Mouse (Mus musculus) megakaryocyte, embryonic 14.5 days (primary cell): ENCODE data around the gene Nfya. TPM values are rescaled to one million over a fixed set of nuclear protein-coding genes. Genes with fewer than 3 reads are reported as not detected.

Experiments
- H3K27me3 ChIP-seq: replicated peaks from 2 replicates; pipeline ENCODE3; 2012; ENCODE audit warnings: inconsistent platforms
- H3K36me3 ChIP-seq: replicated peaks from 2 replicates; pipeline ENCODE3; 2012; ENCODE audit warnings: low read length, inconsistent platforms, mixed read lengths
- H3K4me1 ChIP-seq: 2 replicates; pipeline ENCODE4 v1.6.1; 2012; ENCODE audit warnings: inconsistent platforms
- H3K4me3 ChIP-seq: replicated peaks from 2 replicates; pipeline ENCODE3; 2012; ENCODE audit warnings: moderate library complexity, mild to moderate bottlenecking, inconsistent platforms
- H3K9me3 ChIP-seq: 2 replicates; pipeline ENCODE4 v1.6.1; 2012; ENCODE audit warnings: inconsistent platforms
- FLI1 ChIP-seq: IDR thresholded peaks from 2 replicates; pipeline ENCODE4 v1.6.1; 2012; ENCODE audit warnings: low read length, inconsistent platforms, mixed read lengths
- GATA1 ChIP-seq: IDR thresholded peaks from 3 replicates; pipeline ENCODE4 v1.6.1; 2012; ENCODE audit warnings: mixed read lengths, low read length, inconsistent platforms, borderline replicate concordance
- polyA plus RNA-seq: library from polyadenylated mRNA; stranded (reverse); fragments of >175 nt; gene quantifications from 2 replicates; pipeline ENCODE4 v1.2.3, GENCODE M21; 2012; ENCODE audit warnings: low replicate concordance; ENCODE audit not compliant: insufficient read depth

Nfya gene
- polyA plus RNA-seq, 1 experiment = 12.7 TPM

DNA sequence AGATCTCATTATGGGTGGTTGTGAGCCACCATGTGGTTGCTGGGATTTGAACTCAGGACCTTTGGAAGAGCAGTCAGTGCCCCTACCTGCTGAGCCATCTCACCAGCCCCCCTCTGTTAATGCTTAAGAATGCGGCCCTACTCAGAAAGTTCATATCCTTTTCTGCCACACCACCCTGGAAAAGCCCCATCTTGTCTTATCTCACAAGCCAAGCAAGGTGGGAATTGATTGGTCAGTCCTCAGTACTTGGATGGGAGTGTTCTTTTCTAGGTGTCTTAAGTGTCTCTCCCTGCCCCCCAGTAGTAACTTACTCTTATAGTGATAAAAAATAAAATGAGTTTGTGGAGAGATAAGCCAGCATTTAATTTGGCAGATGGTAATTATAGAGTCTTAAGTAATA is 5.0 kb downstream of the Nfya start:
- peaks cover 58% of the 10 kb centered on the region for H3K36me3 ChIP-seq
- H3K9me3 ChIP-seq = no peaks in the 10 kb centered on the region
- no peaks in the 10 kb centered on the region for H3K27me3 ChIP-seq
- no peak for TF ChIP-seq FLI1
- no peak for TF ChIP-seq GATA1
- no peak overlapping the region for H3K4me3 ChIP-seq
- H3K4me1 ChIP-seq = peaks cover 71% of the 10 kb centered on the region

DNA sequence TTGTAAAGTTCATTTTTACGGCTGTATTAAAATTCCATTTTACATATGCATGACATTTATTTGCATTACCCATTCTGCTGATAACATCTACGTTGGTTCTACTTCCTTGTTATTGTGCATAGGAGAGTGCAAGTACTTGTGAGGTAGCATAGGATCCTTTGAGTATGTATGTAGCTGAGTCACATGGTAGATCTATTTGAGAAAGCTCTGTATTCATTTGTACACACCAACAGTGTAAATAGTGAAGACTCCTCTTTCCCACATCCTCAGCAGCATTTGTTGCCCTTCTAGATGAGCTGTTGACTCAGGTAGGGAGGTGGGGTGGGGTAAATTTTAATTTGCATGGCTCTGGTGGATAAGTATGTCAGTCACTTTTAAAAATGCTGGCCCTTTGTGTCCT is 5.9 kb downstream of the Nfya start:
- Histone ChIP-seq H3K27me3 (no peaks in the 10 kb centered on the region), H3K36me3 (peaks cover 67% of the 10 kb centered on the region), H3K9me3 (no peaks in the 10 kb centered on the region), H3K4me3 (no peak overlapping the region), H3K4me1 (peaks cover 80% of the 10 kb centered on the region)
- TF ChIP-seq FLI1 (no peak), GATA1 (no peak)

- Histone ChIP-seq H3K9me3 (no peaks in the 10 kb centered on the region), H3K27me3 (no peaks in the 10 kb centered on the region), H3K36me3 (peaks cover 78% of the 10 kb centered on the region), H3K4me1 (peaks cover 83% of the 10 kb centered on the region), H3K4me3 (no peak overlapping the region)
- no peak for TF ChIP-seq FLI1
- TF ChIP-seq GATA1 = no peak
These were observed 7.0 kb downstream of the Nfya start for GRCm38 (mm10) chr17:48402751-48403150.

DNA sequence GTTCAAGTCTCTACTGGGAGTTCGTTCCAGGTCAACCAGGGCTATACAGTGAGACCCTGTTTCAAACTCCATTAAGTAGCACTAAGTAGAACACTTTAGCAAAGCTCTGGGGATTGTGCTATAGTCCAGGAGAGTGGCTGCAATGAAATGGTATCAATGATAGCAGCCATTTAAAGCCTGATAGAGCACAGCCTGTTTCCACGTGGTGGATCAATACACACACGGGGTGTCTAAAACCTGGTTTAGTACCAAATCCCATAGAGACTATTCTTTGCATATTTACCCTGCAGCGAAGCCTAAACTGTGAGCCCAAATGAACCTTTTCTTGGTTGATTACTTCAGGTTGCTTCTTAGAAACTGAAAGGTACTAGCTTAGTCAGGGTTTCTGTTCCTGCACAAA is 8.0 kb downstream of the Nfya start:
- peaks cover 85% of the 10 kb centered on the region for H3K36me3 ChIP-seq
- H3K4me3 ChIP-seq = no peak overlapping the region
- H3K27me3 ChIP-seq = no peaks in the 10 kb centered on the region
- no peaks in the 10 kb centered on the region for H3K9me3 ChIP-seq
- TF ChIP-seq GATA1 = no peak
- no peak for TF ChIP-seq FLI1
- H3K4me1 ChIP-seq = peaks cover 83% of the 10 kb centered on the region

DNA sequence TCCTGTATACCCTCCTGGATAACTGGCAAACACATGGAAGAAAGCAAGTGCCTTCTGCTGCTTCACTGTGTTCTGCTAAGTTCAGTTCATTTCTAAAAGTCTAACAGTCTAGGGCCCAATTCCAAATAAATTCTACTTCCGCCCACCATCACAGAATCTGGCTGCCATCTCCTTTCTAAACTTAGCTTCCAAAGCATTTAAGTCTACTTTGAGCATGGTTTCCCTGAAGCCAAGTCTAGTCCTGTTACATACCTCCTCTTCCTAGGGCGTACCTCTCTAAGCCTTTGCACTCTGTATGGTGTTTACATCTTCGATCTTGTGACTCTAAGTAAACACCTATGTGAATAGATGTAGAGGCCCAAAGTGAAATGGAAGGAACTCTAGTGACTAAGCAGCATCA is 17.1 kb downstream of the Nfya start:
- H3K9me3 ChIP-seq = no peaks in the 10 kb centered on the region
- H3K27me3 ChIP-seq = no peaks in the 10 kb centered on the region
- H3K4me1 ChIP-seq = peaks cover 72% of the 10 kb centered on the region
- TF ChIP-seq GATA1 = no peak
- no peak for TF ChIP-seq FLI1
- H3K4me3 ChIP-seq = no peak overlapping the region
- peaks cover 100% of the 10 kb centered on the region for H3K36me3 ChIP-seq

- Histone ChIP-seq H3K27me3 (no peaks in the 10 kb centered on the region), H3K36me3 (peaks cover 99% of the 10 kb centered on the region), H3K9me3 (no peaks in the 10 kb centered on the region), H3K4me3 (no peak overlapping the region), H3K4me1 (peaks cover 61% of the 10 kb centered on the region)
- TF ChIP-seq FLI1 (no peak), GATA1 (no peak)
These were observed 18.3 kb downstream of the Nfya start for GRCm38 (mm10) chr17:48391446-48391845.

GRCm38 (mm10) chr17:48389442-48389841 is 20.3 kb downstream of the Nfya start:
- Histone ChIP-seq H3K27me3 (no peaks in the 10 kb centered on the region), H3K36me3 (peaks cover 99% of the 10 kb centered on the region), H3K4me1 (peaks cover 51% of the 10 kb centered on the region)

GRCm38 (mm10) chr17:48388666-48389065 is 21.0 kb downstream of the Nfya start:
- no peaks in the 10 kb centered on the region for H3K9me3 ChIP-seq
- peaks cover 46% of the 10 kb centered on the region for H3K4me1 ChIP-seq
- H3K27me3 ChIP-seq = no peaks in the 10 kb centered on the region
- H3K4me3 ChIP-seq = no peak overlapping the region
- no peak for TF ChIP-seq FLI1
- TF ChIP-seq GATA1 = no peak
- peaks cover 99% of the 10 kb centered on the region for H3K36me3 ChIP-seq

More at GRCm38 (mm10) chr17:48389442-48389841, 20.3 kb downstream of the Nfya start:
- Histone ChIP-seq H3K9me3 (no peaks in the 10 kb centered on the region), H3K4me3 (no peak overlapping the region)
- no peak for TF ChIP-seq FLI1

GRCm38 (mm10) chr17:48385786-48386461 is 23.8 kb downstream of the Nfya start:
- Histone ChIP-seq H3K9me3 (no peaks in the 10 kb centered on the region), H3K4me3 (no peak overlapping the region), H3K36me3 (peaks cover 99% of the 10 kb centered on the region), H3K27me3 (no peaks in the 10 kb centered on the region), H3K4me1 (peaks cover 45% of the 10 kb centered on the region)
- TF ChIP-seq FLI1 (no peak), GATA1 (no peak)

- TF ChIP-seq GATA1 (no peak), FLI1 (no peak)
These were observed 30.7 kb downstream of the Nfya start for GRCm38 (mm10) chr17:48379050-48379449.

More at GRCm38 (mm10) chr17:48379050-48379449, 30.7 kb downstream of the Nfya start:
- Histone ChIP-seq H3K4me3 (no peak overlapping the region), H3K27me3 (no peaks in the 10 kb centered on the region), H3K4me1 (peaks cover 32% of the 10 kb centered on the region), H3K36me3 (peaks cover 73% of the 10 kb centered on the region), H3K9me3 (no peaks in the 10 kb centered on the region)
